Mouse (Mus musculus) kidney, postnatal 36 days (tissue): ENCODE measurements around the gene Per1.

Source experiments
- DNase-seq, 2 experiments: peaks; one replicate each; pipeline ENCODE4 v3.0.0; 2021 to 2022; ENCODE audit warnings: mixed read lengths in 2 of 2

The Per1 gene

DNA sequence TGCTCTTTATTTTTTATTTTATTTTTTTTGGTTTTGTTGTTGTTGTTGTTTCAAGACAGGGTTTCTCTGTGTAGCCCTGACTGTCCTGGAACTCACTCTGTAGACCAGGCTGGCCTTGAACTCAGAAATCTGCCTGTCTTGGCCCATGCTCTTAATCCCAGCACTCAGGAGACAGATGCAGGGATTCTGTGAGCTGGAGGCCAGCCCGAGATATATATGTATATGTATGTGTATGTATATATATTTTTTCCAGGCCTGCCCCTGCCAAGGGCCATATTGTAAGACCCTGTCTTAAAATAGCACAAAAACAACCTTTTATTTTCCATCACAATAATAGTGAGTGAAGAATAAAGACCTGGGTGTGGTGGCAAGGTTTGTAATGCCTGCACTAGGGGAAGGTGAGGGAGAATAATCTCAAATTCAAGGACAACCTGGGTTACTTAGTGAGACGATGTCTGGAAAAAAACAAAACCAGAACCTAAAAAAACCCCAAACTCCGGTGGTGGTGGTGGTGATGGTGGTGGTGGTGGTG is 29.6 kb upstream of the Per1 start:
- no peak for DNase-seq

DNA sequence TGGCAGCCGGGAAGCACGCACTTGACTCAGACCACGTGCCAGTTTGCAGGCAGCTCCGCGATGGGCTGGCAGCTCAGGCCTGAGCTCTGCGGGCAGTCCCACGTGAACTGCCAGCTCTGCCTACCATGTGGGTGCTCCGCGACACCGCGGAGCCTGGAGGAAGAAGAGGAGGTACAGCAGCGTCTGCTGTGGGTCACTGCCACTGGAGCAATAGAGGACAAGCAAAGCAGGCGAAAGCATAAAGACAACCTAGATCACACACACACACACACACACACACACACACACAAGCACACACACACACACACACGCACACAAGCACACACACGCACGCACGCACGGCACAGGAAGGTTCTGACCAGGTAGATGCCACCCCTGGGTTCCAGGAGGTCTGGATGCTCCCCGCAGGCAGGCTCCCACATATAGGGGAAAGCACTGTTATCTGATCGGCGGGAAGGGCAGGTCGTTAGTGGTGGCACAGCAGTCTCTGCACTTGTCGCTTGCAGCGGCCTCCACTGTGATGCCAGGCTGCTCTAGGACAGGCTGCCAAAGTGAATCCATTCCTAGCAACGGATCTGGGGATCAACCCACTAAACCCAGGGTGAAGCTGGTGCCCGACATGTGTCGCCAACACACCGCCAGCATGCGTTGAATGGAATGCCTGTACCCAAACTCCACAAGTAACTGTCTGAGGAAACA is 28.7 kb upstream of the Per1 start:
- peak in 1 of 2 experiments; percentile 44 for DNase-seq

DNA sequence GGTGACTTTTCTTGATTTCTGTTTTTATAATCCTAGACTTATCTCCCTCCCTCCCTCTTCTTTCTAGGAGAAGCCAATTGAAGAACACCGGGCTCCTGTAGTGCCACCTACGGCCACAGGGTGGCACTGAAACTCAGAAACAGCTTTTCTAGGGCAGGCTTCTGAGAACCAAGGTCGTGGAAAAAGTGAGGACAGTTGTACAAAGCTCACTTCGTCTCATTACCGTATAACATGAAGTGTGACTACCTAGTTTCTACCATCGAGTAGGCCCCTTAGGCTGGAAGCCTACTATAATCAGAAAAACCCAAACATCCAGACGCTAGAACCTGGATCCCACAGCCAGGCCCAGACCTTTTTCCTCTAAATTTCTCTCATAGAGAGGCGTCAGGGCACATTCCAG is 28.1 kb upstream of the Per1 start:
- peak; percentile 93 to 96 for DNase-seq

DNA sequence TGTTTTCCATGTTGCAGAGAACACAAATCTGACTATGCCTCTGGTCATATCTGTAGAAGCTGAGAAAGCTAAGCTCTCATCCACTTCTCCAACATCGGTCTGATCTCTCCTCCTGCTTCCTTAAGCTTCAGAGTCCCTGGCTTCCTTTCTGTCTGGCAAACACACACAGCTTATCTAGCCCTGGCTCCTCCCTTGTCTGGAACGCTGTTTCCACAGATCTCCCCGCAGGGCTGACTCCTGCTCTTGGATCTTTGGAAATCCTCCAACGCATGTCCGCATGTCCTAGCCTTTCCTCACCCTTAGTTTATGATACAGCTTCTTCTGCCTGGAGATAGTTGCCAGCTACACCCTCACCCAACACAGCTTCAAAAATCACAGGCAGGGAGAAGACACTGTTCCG is 27.4 kb upstream of the Per1 start:
- no peak for DNase-seq

DNA sequence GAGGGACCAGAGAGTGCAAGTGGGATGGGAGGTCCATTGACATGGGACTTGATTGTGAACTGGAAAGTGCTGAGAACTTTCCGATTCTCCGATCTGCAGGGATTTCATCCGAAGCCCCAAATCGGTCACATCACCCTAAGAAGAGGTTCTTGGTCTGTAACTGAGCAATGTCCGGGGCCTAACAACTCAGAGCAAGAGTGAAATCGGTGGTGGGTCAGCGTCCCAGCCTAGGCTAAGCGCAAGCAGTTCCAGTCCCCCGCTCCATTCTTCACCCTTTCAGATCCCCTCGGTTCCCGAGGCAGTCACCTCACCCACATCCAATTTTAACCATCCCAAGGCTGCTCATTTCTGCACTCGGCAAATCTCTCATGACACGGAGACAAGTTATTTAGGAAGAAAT is 24.9 kb upstream of the Per1 start:
- DNase-seq = peak in 1 of 2 experiments; percentile 40

DNA sequence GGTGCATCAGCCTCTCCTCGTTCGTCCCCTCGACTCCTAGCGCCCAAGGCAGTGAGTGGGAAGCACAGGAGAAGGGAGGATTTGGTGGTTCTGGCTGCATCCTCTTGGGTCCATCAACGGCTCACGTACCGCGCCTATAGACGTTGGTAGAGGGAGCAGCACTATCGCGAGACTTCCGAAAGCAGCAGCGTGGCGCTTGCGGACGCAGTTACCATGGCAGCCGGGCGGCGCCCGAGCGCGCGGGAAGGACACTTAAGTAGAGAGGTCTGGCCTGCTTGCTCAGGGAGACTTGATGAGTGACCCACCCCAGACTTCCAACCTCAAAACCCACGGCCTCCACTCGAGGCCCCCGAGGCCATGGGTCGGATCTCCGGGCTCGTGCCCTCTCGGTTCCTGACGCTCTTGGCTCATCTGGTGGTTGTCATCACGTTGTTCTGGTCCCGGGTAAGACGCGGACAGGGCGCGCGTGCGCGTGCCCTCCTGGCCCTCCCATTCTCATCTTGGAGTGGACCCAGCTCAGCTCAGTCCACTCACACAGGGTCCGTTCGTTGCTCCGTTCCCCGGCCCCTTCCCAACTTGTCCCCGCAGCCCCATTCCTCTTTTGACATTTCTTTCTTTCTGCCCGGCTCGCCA is 24.3 kb upstream of the Per1 start, which contains the start of gene Tmem107:
Gene Tmem107, plus strand, starts transcription at position 217 of the 633 bp plus-strand sequence.
- DNase-seq = peak; percentile 96

DNA sequence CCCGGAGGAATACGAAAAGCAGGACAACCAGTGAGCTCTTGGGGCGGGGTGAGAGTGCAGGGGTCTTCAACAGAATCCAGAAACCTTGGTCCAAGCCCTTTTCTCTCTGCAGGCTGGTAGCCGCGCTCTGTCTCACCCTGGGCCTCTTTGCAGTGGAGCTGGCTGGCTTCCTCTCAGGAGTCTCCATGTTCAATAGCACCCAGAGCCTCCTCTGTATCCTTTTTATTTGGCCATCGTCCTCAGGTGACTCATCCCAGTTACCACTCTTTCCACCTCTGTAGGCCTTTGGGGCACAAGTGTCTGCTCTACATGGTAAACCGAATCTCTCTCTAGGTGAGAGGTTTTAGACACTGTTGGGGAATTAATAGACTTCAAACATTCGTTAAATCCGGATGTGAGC is 23.8 kb upstream of the Per1 start:
- no peak for DNase-seq

DNA sequence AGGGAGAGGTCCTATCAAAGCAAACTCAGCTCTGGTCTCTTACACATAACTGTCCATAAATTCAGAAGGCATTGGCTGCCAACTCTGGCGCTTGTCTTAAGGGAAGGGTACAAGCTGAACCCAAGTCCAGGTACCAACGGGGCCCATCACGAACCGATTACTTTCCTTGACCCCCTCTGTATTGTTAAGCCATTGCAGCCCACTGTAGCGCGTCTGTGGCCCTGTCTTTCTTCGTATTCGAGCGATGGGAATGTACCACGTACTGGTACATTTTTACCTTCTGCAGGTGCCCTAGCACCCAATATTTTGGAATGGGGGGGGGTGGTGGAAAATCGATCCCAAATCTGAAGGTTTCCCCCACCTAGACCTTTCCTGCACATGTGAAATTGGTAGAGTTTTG is 22.8 kb upstream of the Per1 start:
- no peak for DNase-seq

DNA sequence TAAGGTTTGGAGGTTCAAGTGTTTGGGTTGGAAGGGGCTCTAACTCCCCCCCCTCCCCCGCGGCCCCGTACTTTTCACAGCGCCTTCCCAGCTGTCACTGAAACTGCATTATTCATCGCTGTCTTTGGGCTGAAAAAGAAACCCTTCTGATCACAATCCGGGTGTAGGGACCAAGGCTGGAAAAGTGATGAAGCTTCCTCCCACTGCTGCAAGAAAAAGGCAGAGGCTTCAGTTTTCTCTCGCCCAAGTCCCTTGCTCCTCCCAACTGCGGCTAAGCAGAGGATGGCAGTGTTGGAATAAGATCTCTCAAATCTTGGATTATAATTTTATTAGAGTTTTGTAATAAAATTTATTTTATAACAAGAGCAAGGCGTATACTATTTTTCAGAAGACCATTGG is 22.4 kb upstream of the Per1 start:
- DNase-seq = no peak

DNA sequence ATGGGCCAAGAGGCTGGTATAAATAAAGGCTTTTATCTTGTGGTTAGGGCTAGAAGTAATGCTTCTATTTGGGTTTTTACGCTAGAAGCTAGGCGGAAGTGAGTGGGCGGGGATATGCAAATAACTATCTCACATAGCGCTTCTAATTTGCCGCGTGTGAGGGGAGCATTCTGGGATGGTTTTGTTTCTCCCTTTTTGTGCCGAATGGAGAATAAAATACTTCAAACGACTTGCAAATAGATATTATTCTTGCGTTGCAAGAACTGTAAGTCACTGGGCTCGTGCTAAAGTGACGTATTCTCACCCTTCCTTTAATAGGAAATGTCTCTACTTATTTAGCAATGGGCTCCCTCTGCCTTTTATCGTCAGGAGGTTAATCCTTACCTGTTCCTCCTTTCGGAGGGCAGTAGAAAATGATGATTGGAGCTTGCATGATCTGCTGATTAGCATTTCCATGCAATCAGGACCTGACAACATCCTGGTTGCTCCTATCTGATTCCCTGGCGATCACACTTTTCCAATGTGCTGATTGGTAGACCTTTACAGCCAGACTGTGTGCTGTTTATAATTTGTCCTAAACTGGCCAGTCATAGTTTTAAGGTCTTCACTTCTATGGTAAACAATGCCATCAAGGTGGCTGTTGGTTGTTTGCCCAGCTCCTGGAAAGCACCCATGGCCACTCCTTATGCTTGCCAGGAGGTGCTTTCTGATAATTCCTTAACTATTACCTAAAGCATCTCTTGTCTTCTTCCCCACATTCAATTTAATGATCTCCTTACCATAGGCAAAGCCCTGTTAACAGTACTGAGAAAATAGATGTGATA is 21.7 kb upstream of the Per1 start:
- DNase-seq = peak; percentile 89 to 94

DNA sequence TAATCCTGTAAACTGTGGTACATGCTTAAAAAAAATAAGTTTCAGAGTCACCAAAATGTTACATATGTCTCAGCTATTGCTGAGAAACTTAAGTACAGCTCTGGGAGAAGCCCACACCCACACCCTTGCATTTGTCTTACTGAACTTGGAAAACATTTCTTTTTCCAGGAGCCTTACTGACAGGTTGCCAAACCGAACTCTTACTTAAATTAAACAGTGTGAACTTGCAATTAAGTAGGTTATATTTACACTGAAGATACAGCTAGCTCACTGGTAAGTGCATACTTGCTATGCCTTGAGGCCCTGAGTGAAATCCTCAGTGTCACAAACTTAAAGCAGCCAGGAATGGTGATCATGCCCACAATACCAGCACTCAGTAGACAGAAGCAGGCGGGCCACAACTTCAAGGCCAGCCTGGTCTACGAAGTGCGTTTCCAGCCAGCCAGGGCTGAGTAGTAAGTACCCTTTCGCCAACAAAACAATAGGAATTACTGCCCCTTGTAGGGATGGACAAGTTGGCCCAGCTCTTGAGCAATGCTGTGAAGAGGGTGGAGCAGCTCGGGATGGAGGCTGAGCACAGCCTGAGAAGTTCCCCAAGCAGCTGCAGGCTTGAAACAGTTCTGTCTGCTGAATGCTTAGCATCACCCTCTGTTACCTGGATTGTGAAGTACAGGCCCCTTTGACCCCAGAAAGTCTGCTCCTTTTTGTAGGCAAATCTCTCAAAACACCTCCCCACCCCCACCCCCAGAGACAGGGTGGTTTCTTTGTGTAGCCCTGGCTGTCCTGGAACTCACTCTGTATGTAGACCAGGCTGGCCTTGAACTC is 20.9 kb upstream of the Per1 start:
- DNase-seq = no peak

DNA sequence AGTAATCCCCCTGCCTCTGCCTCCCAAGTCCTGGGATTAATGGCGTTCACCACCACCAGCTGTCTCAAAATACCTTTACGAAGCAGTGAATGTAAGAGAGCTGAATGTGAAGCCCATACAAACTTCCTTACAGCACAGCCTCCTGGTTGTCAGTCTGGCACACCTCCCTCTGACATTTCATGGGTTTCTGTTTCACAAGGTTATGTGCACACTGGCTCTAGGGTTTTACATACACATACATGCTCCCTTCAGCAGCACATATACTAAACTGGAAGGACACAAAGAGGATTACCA is 20.3 kb upstream of the Per1 start:
- no peak for DNase-seq

DNA sequence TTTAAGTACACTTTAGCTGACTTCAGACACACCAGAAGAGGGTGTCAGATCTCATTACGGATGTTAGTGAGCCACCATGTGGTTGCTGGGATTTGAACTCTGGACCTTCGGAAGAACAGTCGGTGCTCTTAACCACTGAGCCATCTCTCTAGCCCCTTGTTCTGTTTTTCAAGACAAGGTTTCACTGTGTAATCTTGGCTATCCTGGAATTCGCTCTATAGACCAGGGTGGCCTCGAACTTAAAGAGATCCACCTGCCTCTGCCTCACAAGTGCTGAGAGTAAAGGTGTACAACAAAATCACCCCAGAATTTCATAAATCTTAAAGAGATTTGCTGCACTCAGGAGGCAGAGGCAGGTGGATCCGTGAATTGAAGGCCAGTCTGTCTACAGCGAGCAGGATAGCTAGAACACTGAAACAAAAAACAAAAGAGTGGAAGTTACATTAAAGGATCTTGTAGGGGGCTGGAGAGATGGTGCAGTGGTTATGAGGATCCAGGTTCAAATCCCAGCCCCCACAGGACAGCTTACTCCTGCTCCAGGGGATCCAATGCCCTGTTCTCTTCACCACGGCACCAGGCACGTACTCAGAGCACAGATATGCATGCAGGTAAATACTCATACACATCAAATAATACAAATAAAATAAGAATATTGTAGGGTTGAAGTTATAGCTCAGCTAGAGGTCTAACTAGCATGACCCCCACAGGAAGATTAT is 19.1 kb upstream of the Per1 start:
- no peak for DNase-seq

DNA sequence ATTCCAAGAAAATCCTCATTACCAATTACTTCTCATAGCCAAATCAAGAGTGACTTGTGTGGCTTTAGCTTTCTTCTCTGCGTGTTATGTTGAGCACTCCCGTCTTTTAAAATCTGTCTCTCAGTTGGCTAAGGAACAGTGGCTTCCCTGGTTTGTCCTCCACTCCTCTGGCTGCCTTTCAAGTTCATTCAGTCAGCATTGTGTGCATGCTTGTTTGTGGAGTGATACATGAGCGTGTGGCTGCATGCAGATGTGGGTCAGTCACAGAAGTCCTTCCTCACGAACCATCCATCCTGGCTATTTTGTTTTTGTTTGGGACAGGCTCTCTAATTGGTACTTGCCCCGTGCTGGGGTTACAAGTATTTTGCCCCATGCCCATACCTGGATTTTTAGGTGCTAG is 18.4 kb upstream of the Per1 start:
- DNase-seq = no peak

DNA sequence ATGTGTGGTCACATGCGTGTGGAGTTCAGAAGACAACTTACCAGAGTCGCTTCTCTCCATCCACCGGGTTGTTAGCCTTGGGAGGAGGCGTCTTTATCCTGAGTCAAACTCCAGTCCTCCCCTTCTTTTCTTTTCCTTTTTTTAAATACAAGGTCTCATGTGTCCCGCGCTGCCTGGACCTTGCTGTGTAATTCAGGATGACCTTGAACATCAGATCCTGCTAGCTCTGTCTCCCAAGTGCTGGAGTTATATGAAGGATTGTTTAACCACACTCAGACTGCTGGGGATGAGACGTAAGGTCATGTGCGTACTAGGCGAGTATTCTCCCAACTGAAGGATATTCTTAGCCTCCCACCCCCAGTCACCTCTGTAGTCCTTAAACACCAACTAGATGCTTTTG is 17.7 kb upstream of the Per1 start:
- DNase-seq = no peak

DNA sequence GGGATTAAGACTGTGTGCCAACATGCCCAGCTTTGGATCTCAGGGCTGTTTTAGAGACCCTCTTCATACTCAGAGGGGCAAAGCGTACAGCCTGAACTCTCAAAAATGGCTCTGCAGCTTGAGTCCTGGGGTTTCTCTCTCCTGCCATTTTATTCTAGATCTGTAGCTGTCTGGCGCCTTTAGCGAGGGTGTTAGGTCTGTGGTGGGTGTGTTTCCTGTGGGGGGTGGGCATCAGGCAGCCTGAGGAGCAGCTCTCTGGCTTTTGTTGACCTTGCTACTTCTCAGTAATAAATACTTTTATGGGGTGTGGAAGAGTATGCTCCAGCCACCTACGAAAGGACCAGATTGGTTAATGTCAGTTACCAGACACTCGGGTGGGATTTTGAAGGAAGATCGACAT is 17.0 kb upstream of the Per1 start:
- DNase-seq = no peak

DNA sequence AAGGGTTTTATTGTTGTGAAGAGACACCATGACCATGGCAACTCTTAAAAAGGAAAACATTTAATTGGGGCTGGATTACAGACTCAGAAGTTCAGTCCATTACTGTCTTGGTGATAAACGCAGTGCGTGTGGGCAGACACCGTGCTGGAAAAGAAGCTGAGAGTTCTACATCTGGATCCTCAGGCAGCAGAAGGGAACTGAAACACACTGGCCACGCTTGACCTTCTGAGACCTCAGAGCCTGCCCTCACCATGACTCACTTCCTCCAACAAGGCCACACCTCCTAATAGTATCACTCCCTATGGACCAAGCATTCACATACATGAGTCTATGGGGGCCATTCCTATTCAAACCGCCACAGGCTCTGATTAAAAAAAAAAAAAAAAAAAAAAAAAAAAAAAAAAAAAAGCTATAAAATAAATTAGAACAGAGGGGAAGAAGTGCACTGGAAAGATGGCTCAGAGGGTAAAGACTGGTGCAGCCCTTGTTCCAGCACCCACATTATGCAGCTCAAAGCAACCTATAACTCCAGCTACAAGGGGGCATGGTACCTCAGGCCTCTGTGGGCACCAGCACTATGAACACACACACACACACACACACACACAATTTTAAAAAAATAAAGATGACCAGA is 16.1 kb upstream of the Per1 start:
- DNase-seq = no peak

DNA sequence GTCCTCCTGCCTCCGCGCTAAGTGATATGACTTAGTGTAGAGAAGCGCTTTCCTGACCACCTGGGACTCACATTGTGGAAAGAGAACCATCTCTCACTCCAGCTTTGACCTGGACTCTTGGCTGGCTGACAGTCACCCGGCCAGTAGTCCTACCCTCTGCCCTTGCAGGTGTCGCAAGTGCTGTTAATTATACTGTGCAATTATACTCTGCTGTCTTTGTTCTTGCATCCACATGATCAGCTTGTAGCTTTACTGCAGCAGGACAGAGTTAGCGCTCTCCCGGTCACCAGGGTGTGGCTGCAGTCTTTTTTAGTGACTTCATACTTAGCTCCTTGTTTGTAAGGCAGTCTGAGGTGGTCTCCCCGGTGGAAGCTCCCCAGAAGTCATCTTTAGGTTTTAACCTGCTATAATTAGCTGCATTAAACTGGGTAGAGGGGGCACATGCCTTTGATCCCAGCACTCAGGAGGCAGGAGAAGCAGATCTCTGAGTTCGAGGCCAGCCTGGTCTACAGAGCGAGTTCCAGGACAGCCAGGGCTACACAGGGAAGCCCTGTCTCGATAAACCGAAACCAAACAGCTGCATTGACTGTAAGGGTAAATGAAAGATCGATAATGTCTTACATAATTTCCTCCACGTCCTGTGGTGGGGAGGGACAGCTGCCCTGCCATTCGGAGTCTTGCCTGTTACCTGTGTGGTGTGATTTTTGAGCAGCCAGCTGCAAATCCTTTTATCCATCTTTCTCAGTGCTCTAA is 14.7 kb upstream of the Per1 start:
- DNase-seq = peak in 1 of 2 experiments; percentile 66

DNA sequence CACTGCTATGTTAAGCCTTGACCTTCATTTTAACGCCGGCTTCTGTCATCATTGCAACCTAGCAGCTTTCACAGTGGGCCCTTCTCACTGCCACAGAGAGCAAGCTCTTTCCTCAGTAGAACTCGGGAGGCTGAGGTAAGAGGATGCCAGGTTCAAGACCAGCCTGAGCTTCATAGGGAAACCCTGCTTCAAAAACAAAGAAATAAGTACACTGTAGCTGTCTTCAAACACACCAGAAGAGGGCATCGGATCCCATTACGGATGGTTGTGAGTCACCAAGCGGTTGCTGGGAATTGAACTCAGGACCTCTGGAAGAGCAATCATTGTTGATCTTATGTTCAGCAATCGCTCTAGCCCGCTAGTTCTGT is 14.2 kb upstream of the Per1 start:
- no peak for DNase-seq

DNA sequence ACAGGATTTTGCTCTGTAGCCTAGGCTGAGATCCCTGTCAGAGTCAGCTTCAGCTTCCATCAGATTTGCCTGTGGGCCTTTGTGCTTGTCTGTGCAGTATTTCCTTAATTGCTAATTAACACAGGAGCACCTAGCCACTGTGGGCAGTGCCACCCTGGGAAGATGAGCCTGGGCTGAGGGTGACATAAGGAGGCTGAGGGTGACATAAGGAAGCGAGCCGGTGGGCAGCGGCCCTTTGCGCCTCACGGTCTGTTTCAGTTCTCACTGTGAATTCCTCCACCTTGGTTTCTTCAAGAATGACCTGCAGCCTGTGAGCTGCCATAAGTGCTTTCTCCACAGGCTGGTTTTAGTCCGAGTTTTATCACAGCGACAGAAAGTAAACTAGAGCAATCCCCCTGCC is 13.4 kb upstream of the Per1 start:
- no peak for DNase-seq

DNA sequence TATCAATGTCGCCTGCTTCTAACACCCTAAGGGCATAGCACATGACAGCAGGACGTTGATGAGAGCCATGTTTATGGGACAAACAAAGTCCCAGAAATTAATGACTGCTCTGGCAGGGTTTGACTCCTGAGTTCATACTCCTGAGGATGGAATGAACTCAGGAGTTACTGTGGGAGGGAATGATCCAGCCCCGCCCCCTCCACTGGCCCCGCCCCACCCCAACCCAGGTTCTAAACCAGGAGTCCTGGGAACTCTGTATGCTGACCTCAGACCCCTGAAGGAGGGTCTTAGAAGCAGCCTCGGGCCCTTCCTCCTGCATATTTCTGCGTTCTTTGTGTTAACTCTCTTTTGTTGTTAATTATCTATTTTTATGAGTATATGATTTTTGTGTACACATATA is 9.4 kb upstream of the Per1 start:
- DNase-seq = no peak
